Mouse (Mus musculus): ENCODE measurements around the gene Krt4. TPM values are rescaled to one million over a fixed set of nuclear protein-coding genes. Genes with fewer than 3 reads are reported as not detected.

The Krt4 gene
- polyA plus RNA-seq, 1 experiment from 2014 or later: not detected

- Histone ChIP-seq H3K4me3 (no peak overlapping the region), H3K9me3 (no peaks in the 10 kb centered on the region), H3K36me3 (replicated peaks) (no peaks in the 10 kb centered on the region), H3K27me3 (ENCODE audit: poor library complexity, severe bottlenecking) (no peaks in the 10 kb centered on the region), H3K27ac (no peak overlapping the region), H3K4me1 (peaks cover 2% of the 10 kb centered on the region; the same call in 1 of the 2 replicates)
- 74% methylated on average over 1 of the region's 1 CpGs for WGBS
- DNase-seq (ENCODE audit: extremely low spot score, low spot score): no peak
Measured at GRCm38 (mm10) chr15:101874383-101874782, 50.2 kb downstream of the Krt4 start.

GRCm38 (mm10) chr15:101873231-101873630 is 51.3 kb downstream of the Krt4 start:
- Histone ChIP-seq H3K9me3 (no peaks in the 10 kb centered on the region), H3K4me1 (peaks cover 4% of the 10 kb centered on the region; the same call in 1 of the 2 replicates), H3K27me3 (ENCODE audit: poor library complexity, severe bottlenecking) (no peaks in the 10 kb centered on the region), H3K27ac (no peak overlapping the region), H3K4me3 (no peak overlapping the region), H3K36me3 (replicated peaks) (no peaks in the 10 kb centered on the region)
- WGBS: 81% methylated on average over 4 of the region's 4 CpGs
- DNase-seq (ENCODE audit: extremely low spot score, low spot score): no peak

- Histone ChIP-seq H3K36me3 (replicated peaks) (no peaks in the 10 kb centered on the region), H3K9me3 (no peaks in the 10 kb centered on the region), H3K4me3 (no peak within 1 kb of the TSS), H3K27ac (no peak within 1 kb of the TSS), H3K4me1 (peaks cover 4% of the 10 kb centered on the region; the same call in 1 of the 2 replicates), H3K27me3 (ENCODE audit: poor library complexity, severe bottlenecking) (no peaks in the 10 kb centered on the region)
- WGBS: 37% methylated on average over 6 of the region's 6 CpGs
- DNase-seq (ENCODE audit: extremely low spot score, low spot score): no peak
Measured at GRCm38 (mm10) chr15:101869431-101869830, 55.1 kb downstream of the Krt4 start, which contains the start of gene Krt77. Gene Krt77 (minus strand): TSS chr15:101869705.

Small RNA genes within 50 kb of the gene (microRNA-seq; reads per million reads assigned to microRNA genes)
- gene Gm44356: not detected

Other genes starting within 250 kb of the Krt4 start
- not detected in 2 replicates for gene Krt6b, start 244.4 kb downstream of the Krt4 start, polyA plus RNA-seq (2016; fragmentation: Nextera tagmentation; extraction: Ambion mirVana)
- gene Krt6a, start 230.4 kb downstream of the Krt4 start, polyA plus RNA-seq (2016; fragmentation: Nextera tagmentation; extraction: Ambion mirVana): not detected in 2 replicates
- 0.37 and 0.41 TPM in 2 replicates for gene Krt5, start 211.8 kb downstream of the Krt4 start, polyA plus RNA-seq (2016; fragmentation: Nextera tagmentation; extraction: Ambion mirVana)
- not detected in 2 replicates for gene Krt71, start 181.6 kb downstream of the Krt4 start, polyA plus RNA-seq (2016; fragmentation: Nextera tagmentation; extraction: Ambion mirVana)
- not detected in 2 replicates for gene Krt72, start 138.3 kb downstream of the Krt4 start, polyA plus RNA-seq (2016; fragmentation: Nextera tagmentation; extraction: Ambion mirVana)
- not detected in 2 replicates for gene Krt73, start 122.4 kb downstream of the Krt4 start, polyA plus RNA-seq (2016; fragmentation: Nextera tagmentation; extraction: Ambion mirVana)
- not detected in 2 replicates for gene Krt2, start 106.6 kb downstream of the Krt4 start, polyA plus RNA-seq (2016; fragmentation: Nextera tagmentation; extraction: Ambion mirVana)
- 0.71 and 1.2 TPM in 2 replicates for gene Krt1, start 73.9 kb downstream of the Krt4 start, polyA plus RNA-seq (2016; fragmentation: Nextera tagmentation; extraction: Ambion mirVana)
- not detected in 2 replicates for gene Krt77, start 55.0 kb downstream of the Krt4 start, polyA plus RNA-seq (2016; fragmentation: Nextera tagmentation; extraction: Ambion mirVana)
- not detected in 2 replicates for gene Krt76, start 31.8 kb downstream of the Krt4 start, polyA plus RNA-seq (2016; fragmentation: Nextera tagmentation; extraction: Ambion mirVana)
- gene Krt79, start 15.6 kb upstream of the Krt4 start, polyA plus RNA-seq (2016; fragmentation: Nextera tagmentation; extraction: Ambion mirVana): 0.09 and 0.12 TPM in 2 replicates
- gene Krt78, start 29.6 kb upstream of the Krt4 start, polyA plus RNA-seq (2016; fragmentation: Nextera tagmentation; extraction: Ambion mirVana): not detected in 2 replicates
- 32.6 and 35.6 TPM in 2 replicates for gene Krt8, start 79.7 kb upstream of the Krt4 start, polyA plus RNA-seq (2016; fragmentation: Nextera tagmentation; extraction: Ambion mirVana)
- 34.4 and 37.1 TPM in 2 replicates for gene Krt18, start 103.4 kb upstream of the Krt4 start, polyA plus RNA-seq (2016; fragmentation: Nextera tagmentation; extraction: Ambion mirVana)
- 140 and 143 TPM in 2 replicates for gene Eif4b, start 149.0 kb upstream of the Krt4 start, polyA plus RNA-seq (2016; fragmentation: Nextera tagmentation; extraction: Ambion mirVana)
- 11.1 and 13.1 TPM in 2 replicates for gene Tns2, start 175.7 kb upstream of the Krt4 start, polyA plus RNA-seq (2016; fragmentation: Nextera tagmentation; extraction: Ambion mirVana)
- gene Spryd3, start 211.5 kb upstream of the Krt4 start, polyA plus RNA-seq (2016; fragmentation: Nextera tagmentation; extraction: Ambion mirVana): 10.8 and 12.7 TPM in 2 replicates
- 0.14 and 0.17 TPM in 2 replicates for gene Igfbp6, start 219.6 kb upstream of the Krt4 start, polyA plus RNA-seq (2016; fragmentation: Nextera tagmentation; extraction: Ambion mirVana)
- gene Soat2, start 225.8 kb upstream of the Krt4 start, polyA plus RNA-seq (2016; fragmentation: Nextera tagmentation; extraction: Ambion mirVana): 0.09 TPM in 1 of 2 replicates, not detected in the other